Mouse (Mus musculus) olfactory bulb, adult 2 months (tissue): ENCODE data around the gene Scube1.

ENCODE experiments used
- CTCF ChIP-seq: fragments of 200-500 bp; IDR thresholded peaks from 2 replicates; pipeline ENCODE4 v1.5.1; 2012; ENCODE audit warnings: low read depth, mild to moderate bottlenecking, low read length, moderate library complexity; ENCODE audit not compliant: insufficient read depth
- POLR2A ChIP-seq: fragments of 200-500 bp; IDR thresholded peaks from 2 replicates; pipeline ENCODE4 v1.6.1; 2012; ENCODE audit warnings: mild to moderate bottlenecking, low read depth, low read length, moderate library complexity; ENCODE audit not compliant: insufficient read depth

DNA sequence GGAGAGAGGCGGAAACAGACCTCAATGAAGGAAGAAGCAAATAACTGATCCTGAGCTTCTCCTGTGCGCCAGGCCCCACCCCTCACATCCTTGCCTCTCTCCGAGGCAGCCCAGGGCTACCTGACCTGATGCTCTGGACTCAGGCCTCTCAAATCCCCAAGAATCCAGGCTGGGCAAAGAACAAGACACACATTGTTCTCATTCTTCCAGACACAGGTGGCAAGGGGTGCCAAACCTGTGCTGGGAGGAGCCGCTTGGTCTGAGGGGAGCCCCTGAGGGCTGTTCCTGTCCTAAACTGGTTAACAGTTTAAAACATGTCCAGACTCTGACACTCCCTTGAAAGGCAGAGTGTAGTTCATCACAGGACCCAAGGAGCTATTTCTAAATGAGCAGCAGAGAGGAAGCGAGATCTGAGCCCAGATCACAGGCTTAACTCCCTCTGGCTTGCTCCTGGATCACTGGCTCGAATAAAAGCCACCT, 140.0 kb downstream of the Scube1 start:
- TF ChIP-seq POLR2A = no peak
- TF ChIP-seq CTCF = no peak
